Mouse (Mus musculus): ENCODE results near the gene Ppil1. TPM values are rescaled to one million over a fixed set of nuclear protein-coding genes. Genes with fewer than 3 reads are reported as not detected.

The Ppil1 gene
- polyA plus RNA-seq, 1 experiment, result 30.1 TPM

- Histone ChIP-seq H3ac (ENCODE audit: control insufficient read depth, insufficient read length) (no peak overlapping the region), H3K27me3 (ENCODE audit: control insufficient read depth, insufficient read depth, insufficient read length) (no peaks in the 10 kb centered on the region), H3K79me2 (ENCODE audit: control insufficient read depth, insufficient read depth) (no peaks in the 10 kb centered on the region), H3K4me3 (no peak overlapping the region), H3K36me3 (ENCODE audit: control insufficient read depth, insufficient read depth) (peaks cover 5% of the 10 kb centered on the region), H3K4me2 (ENCODE audit: low read depth) (no peak overlapping the region)
- TF ChIP-seq POLR2AphosphoS2 (IDR thresholded peaks at IDR 0.05; ENCODE audit: insufficient read length, low read depth) (no peak), TCF3 (IDR thresholded peaks at IDR 0.05; ENCODE audit: insufficient read length, low read depth) (no peak), USF1 (IDR thresholded peaks at IDR 0.05; ENCODE audit: low read depth) (no peak), MYOG (IDR thresholded peaks at IDR 0.05; ENCODE audit: control insufficient read depth in 1 of 3, insufficient read depth in 1 of 3, insufficient read length in 2 of 3, low read depth in 2 of 3) (no peak), REST (IDR thresholded peaks at IDR 0.05; ENCODE audit: insufficient read depth, insufficient read length) (no peak), E2F4 (IDR thresholded peaks at IDR 0.05; ENCODE audit: insufficient read depth) (no peak)
Measured at GRCm38 (mm10) chr17:29305871-29306270, 41.9 kb upstream of the Ppil1 start.

GRCm38 (mm10) chr17:29305058-29305806 is 41.2 kb upstream of the Ppil1 start:
- Histone ChIP-seq H3ac (ENCODE audit: control insufficient read depth, insufficient read length) (no peak overlapping the region), H3K27me3 (ENCODE audit: control insufficient read depth, insufficient read depth, insufficient read length) (no peaks in the 10 kb centered on the region), H3K79me2 (ENCODE audit: control insufficient read depth, insufficient read depth) (no peaks in the 10 kb centered on the region), H3K4me3 (no peak overlapping the region), H3K36me3 (ENCODE audit: control insufficient read depth, insufficient read depth) (peaks cover 5% of the 10 kb centered on the region), H3K4me2 (ENCODE audit: low read depth) (no peak overlapping the region)
- TF ChIP-seq CEBPB (IDR thresholded peaks at IDR 0.05; ENCODE audit: insufficient read depth, poor library complexity, severe bottlenecking) (no peak), POLR2AphosphoS2 (IDR thresholded peaks at IDR 0.05; ENCODE audit: insufficient read length, low read depth) (no peak), SRF (IDR thresholded peaks at IDR 0.05; ENCODE audit: control insufficient read depth, insufficient read length, low read depth) (no peak), MYOG (IDR thresholded peaks at IDR 0.05; ENCODE audit: control insufficient read depth in 1 of 3, insufficient read depth in 1 of 3, insufficient read length in 2 of 3, low read depth in 2 of 3) (no peak), MAX (IDR thresholded peaks at IDR 0.05; ENCODE audit: low read depth) (no peak), TCF12 (IDR thresholded peaks at IDR 0.05; ENCODE audit: insufficient read depth, poor library complexity, severe bottlenecking) (no peak), POLR2A (IDR thresholded peaks at IDR 0.05; ENCODE audit: insufficient read length, low read depth) (no peak), USF1 (IDR thresholded peaks at IDR 0.05; ENCODE audit: low read depth) (no peak), E2F4 (IDR thresholded peaks at IDR 0.05; ENCODE audit: insufficient read depth) (no peak), TCF3 (IDR thresholded peaks at IDR 0.05; ENCODE audit: insufficient read length, low read depth) (no peak), REST (IDR thresholded peaks at IDR 0.05; ENCODE audit: insufficient read depth, insufficient read length) (no peak), MYOD1 (IDR thresholded peaks at IDR 0.05; ENCODE audit: control insufficient read depth in 1 of 3, insufficient read length in 2 of 3, low read depth in 2 of 3) (no peak)

- peaks cover 10% of the 10 kb centered on the region for H3K36me3 ChIP-seq (ENCODE audit: control insufficient read depth, insufficient read depth)
- no peak for TF ChIP-seq MAX (IDR thresholded peaks at IDR 0.05; ENCODE audit: low read depth)
- TF ChIP-seq MYOD1 (IDR thresholded peaks at IDR 0.05; ENCODE audit: control insufficient read depth in 1 of 3, insufficient read length in 2 of 3, low read depth in 2 of 3), result no peak
- no peak for TF ChIP-seq TCF12 (IDR thresholded peaks at IDR 0.05; ENCODE audit: insufficient read depth, poor library complexity, severe bottlenecking)
- TF ChIP-seq USF1 (IDR thresholded peaks at IDR 0.05; ENCODE audit: low read depth), result no peak
- no peak for TF ChIP-seq REST (IDR thresholded peaks at IDR 0.05; ENCODE audit: insufficient read depth, insufficient read length)
- TF ChIP-seq CEBPB (IDR thresholded peaks at IDR 0.05; ENCODE audit: insufficient read depth, poor library complexity, severe bottlenecking), result no peak
- TF ChIP-seq POLR2AphosphoS2 (IDR thresholded peaks at IDR 0.05; ENCODE audit: insufficient read length, low read depth), result no peak
- TF ChIP-seq MYOG (IDR thresholded peaks at IDR 0.05; ENCODE audit: control insufficient read depth in 1 of 3, insufficient read depth in 1 of 3, insufficient read length in 2 of 3, low read depth in 2 of 3), result no peak
- no peak for TF ChIP-seq TCF3 (IDR thresholded peaks at IDR 0.05; ENCODE audit: insufficient read length, low read depth)
- no peak for TF ChIP-seq SRF (IDR thresholded peaks at IDR 0.05; ENCODE audit: control insufficient read depth, insufficient read length, low read depth)
- H3K79me2 ChIP-seq (ENCODE audit: control insufficient read depth, insufficient read depth), result no peaks in the 10 kb centered on the region
- H3ac ChIP-seq (ENCODE audit: control insufficient read depth, insufficient read length), result no peak overlapping the region
- no peak overlapping the region for H3K4me2 ChIP-seq (ENCODE audit: low read depth)
- no peak overlapping the region for H3K4me3 ChIP-seq
- H3K27me3 ChIP-seq (ENCODE audit: control insufficient read depth, insufficient read depth, insufficient read length), result no peaks in the 10 kb centered on the region
Measured at GRCm38 (mm10) chr17:29304376-29305057, 40.5 kb upstream of the Ppil1 start.

- H3K4me3 ChIP-seq, result no peak overlapping the region
- no peaks in the 10 kb centered on the region for H3K79me2 ChIP-seq (ENCODE audit: control insufficient read depth, insufficient read depth)
- H3K27me3 ChIP-seq (ENCODE audit: control insufficient read depth, insufficient read depth, insufficient read length), result no peaks in the 10 kb centered on the region
- no peak overlapping the region for H3K4me2 ChIP-seq (ENCODE audit: low read depth)
- H3K36me3 ChIP-seq (ENCODE audit: control insufficient read depth, insufficient read depth), result peaks cover 11% of the 10 kb centered on the region
- no peak overlapping the region for H3ac ChIP-seq (ENCODE audit: control insufficient read depth, insufficient read length)
- no peak for TF ChIP-seq SRF (IDR thresholded peaks at IDR 0.05; ENCODE audit: control insufficient read depth, insufficient read length, low read depth)
- no peak for TF ChIP-seq REST (IDR thresholded peaks at IDR 0.05; ENCODE audit: insufficient read depth, insufficient read length)
- TF ChIP-seq MYOG (IDR thresholded peaks at IDR 0.05; ENCODE audit: control insufficient read depth in 1 of 3, insufficient read depth in 1 of 3, insufficient read length in 2 of 3, low read depth in 2 of 3), result no peak
- no peak for TF ChIP-seq E2F4 (IDR thresholded peaks at IDR 0.05; ENCODE audit: insufficient read depth)
- no peak for TF ChIP-seq TCF3 (IDR thresholded peaks at IDR 0.05; ENCODE audit: insufficient read length, low read depth)
- TF ChIP-seq POLR2A (IDR thresholded peaks at IDR 0.05; ENCODE audit: insufficient read length, low read depth), result no peak
- no peak for TF ChIP-seq USF1 (IDR thresholded peaks at IDR 0.05; ENCODE audit: low read depth)
- no peak for TF ChIP-seq TCF12 (IDR thresholded peaks at IDR 0.05; ENCODE audit: insufficient read depth, poor library complexity, severe bottlenecking)
Measured at GRCm38 (mm10) chr17:29303856-29304255, 39.9 kb upstream of the Ppil1 start.

Measured in myocyte (in vitro differentiated cells).